Mouse (Mus musculus): ENCODE measurements around the gene Ctnnd2. TPM values are rescaled to one million over a fixed set of nuclear protein-coding genes. Genes with fewer than 3 reads are reported as not detected.

The Ctnnd2 gene
- total and polyA plus RNA-seq, 3 experiments: 0.16 TPM; not detected in 2

DNA sequence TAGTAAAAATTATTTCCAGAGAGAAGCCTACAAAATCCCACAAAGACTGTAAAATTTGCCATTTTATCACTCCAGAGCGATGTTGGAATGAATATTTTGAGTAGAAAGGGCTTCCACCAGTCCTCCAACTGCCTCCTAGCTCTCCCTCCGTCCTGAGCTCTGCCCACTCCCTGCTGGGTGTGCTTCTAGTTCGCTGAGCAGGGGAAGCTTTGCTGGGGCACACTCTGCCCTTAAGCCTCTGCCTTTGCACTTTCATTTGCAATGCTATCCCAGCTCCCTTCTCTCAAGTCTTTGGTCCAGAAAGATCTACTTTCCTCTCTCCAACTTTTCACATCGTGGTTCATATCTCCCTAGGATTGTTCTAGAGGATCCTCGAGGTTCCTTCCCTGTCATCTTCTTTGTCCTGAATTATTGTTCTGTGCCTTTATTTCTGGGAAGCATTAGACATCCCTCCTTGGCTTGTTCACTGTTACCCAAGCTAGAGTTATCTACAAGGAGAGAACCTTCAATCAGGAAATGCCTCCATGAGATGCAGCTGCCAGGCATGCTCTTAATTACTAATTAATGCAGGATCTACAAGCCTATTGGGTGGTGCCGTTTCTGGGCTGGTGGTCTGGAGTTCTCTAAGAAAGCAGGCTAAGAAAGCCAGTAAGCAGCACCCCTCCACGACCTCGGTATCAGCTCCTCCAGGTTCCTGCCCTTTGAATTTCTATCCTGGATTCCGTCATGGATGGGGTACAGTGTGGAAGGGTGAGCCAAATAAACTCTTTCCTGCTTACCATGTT is 288.1 kb downstream of the Ctnnd2 start:
- H3K27me3 ChIP-seq (ENCODE audit: insufficient read depth, low read length): no peaks in the 10 kb centered on the region
- H3K4me1 ChIP-seq (ENCODE audit: insufficient read depth, low read depth, low read length): no peaks in the 10 kb centered on the region
- no peak overlapping the region for H3K4me3 ChIP-seq (ENCODE audit: low read depth, low read length)
- no peaks in the 10 kb centered on the region for H3K9me3 ChIP-seq (replicated peaks)
- no peaks in the 10 kb centered on the region for H3K36me3 ChIP-seq (replicated peaks)
- DNase-seq (ENCODE audit: low spot score) (no peak), ATAC-seq (ENCODE audit: extremely low read depth, insufficient number of reproducible peaks, low FRiP score, poor library complexity, severe bottlenecking) (no peak)
- TF ChIP-seq TAL1 (conservative IDR thresholded peaks at IDR 0.05; ENCODE audit: low read depth, low read length) (no peak), GATA2 (IDR thresholded peaks at IDR 0.05; ENCODE audit: borderline replicate concordance, low read depth, low read length) (no peak), CTCF (IDR thresholded peaks at IDR 0.05; ENCODE audit: low read depth, low read length) (no peak)

DNA sequence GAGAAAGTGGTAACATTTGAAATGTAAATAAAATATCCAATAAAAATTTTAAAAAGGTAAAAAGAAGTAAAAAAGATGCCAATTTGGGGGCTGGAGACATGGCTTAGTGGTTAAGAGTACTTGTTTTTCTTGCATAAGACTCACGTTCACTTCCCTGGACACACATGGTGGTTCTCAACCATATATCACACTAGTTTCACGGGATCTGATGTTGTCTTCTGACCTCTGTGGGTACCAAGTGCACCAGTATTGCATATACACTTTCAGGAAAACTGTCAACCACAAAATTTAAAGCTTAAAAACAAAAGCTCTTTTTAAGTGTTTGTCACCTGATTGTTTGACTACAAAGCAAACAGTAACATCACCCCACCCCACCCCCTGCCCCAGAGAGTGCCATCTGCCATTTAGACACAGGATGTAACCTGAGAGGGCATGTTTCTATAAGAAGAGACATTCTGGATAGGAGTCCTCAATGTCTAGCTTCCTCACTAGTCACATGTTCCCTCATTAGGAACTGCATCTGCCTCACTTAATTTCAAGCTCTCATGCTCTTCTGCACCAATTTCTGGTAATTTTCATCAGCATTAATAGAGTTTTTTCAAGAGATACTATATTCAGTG is 290.5 kb downstream of the Ctnnd2 start:
- Histone ChIP-seq H3K9me3 (replicated peaks) (no peaks in the 10 kb centered on the region; the same call in 1 of the 2 replicates), H3K27me3 (ENCODE audit: insufficient read depth, low read length) (no peaks in the 10 kb centered on the region), H3K36me3 (replicated peaks) (no peaks in the 10 kb centered on the region), H3K4me1 (ENCODE audit: insufficient read depth, low read depth, low read length) (no peaks in the 10 kb centered on the region), H3K4me3 (ENCODE audit: low read depth, low read length) (no peak overlapping the region)
- no peak for DNase-seq (ENCODE audit: low spot score)
- ATAC-seq (ENCODE audit: extremely low read depth, insufficient number of reproducible peaks, low FRiP score, poor library complexity, severe bottlenecking): no peak
- TF ChIP-seq GATA2 (IDR thresholded peaks at IDR 0.05; ENCODE audit: borderline replicate concordance, low read depth, low read length) (no peak), POLR2AphosphoS5 (IDR thresholded peaks at IDR 0.05; ENCODE audit: insufficient replicate concordance, low read depth, low read length) (no peak), GATA1 (IDR thresholded peaks at IDR 0.05; ENCODE audit: borderline replicate concordance, low read length) (no peak), TAL1 (conservative IDR thresholded peaks at IDR 0.05; ENCODE audit: low read depth, low read length) (no peak), CTCF (IDR thresholded peaks at IDR 0.05; ENCODE audit: low read depth, low read length) (no peak)

DNA sequence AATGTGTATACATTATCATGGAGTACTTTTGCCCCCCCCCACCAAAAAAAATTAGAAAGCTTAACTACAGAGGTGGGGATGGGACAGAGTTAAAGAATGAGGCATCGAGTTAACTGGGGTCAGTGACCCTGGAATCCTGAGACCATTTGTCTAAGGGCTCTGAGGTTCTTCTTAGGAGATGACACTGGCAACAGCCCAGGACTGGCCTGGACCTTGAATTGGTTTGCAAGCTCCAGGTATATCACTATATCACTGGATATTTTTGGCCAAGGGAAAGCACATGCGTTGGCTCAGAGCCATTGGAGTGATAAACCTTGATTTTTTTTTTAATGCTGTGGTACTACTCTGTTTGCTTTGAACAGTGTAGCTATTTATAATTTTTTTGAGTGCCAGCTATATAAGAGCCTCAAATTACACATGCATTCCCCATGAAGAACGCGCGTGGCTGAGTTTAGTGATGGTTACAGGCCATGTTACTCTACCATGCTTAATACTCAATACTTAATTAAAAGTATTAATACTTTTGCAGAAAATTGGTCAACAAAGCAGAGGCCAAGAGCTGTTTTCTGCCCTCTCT is 291.2 kb downstream of the Ctnnd2 start:
- H3K4me1 ChIP-seq (ENCODE audit: insufficient read depth, low read depth, low read length): no peaks in the 10 kb centered on the region
- no peak for TF ChIP-seq GATA1 (IDR thresholded peaks at IDR 0.05; ENCODE audit: borderline replicate concordance, low read length)
- no peak for TF ChIP-seq TAL1 (conservative IDR thresholded peaks at IDR 0.05; ENCODE audit: low read depth, low read length)
- TF ChIP-seq CTCF (IDR thresholded peaks at IDR 0.05; ENCODE audit: low read depth, low read length): no peak
- no peak for TF ChIP-seq GATA2 (IDR thresholded peaks at IDR 0.05; ENCODE audit: borderline replicate concordance, low read depth, low read length)
- no peak for TF ChIP-seq POLR2AphosphoS5 (IDR thresholded peaks at IDR 0.05; ENCODE audit: insufficient replicate concordance, low read depth, low read length)

DNA sequence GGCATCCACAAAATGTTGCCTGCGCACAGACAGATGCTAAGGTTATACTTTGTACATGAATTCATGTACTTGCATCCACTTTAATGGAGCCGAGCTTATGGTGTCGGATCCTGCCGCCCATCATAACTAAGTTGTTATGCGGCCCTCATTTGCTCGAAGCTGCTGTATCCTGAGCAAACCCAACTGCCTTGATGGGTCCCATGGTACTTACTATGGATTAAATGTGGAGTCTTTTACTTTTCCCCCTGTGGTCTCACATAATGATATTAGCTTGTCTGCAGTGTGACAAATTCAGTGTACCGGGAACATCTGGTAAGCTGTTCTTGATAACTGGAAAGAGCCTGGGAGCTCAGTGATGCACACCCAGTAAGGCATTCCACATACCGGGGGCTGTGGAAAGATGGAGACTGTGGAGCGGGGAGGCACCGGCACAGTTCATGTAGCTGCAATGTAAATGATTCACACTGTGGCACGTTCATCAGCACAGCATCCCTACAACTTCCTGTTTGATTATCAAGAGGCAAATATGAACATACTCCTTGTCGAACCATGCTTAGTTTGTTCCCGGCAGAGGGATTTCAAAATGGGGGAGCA is 294.7 kb downstream of the Ctnnd2 start:
- Histone ChIP-seq H3K4me1 (ENCODE audit: insufficient read depth, low read depth, low read length) (no peaks in the 10 kb centered on the region), H3K4me3 (ENCODE audit: low read depth, low read length) (no peak overlapping the region), H3K9me3 (replicated peaks) (no peaks in the 10 kb centered on the region; the same call in 1 of the 2 replicates), H3K36me3 (replicated peaks) (no peaks in the 10 kb centered on the region), H3K27me3 (ENCODE audit: insufficient read depth, low read length) (no peaks in the 10 kb centered on the region)
- TF ChIP-seq POLR2AphosphoS5 (IDR thresholded peaks at IDR 0.05; ENCODE audit: insufficient replicate concordance, low read depth, low read length) (no peak), GATA1 (IDR thresholded peaks at IDR 0.05; ENCODE audit: borderline replicate concordance, low read length) (no peak), GATA2 (IDR thresholded peaks at IDR 0.05; ENCODE audit: borderline replicate concordance, low read depth, low read length) (no peak), CTCF (IDR thresholded peaks at IDR 0.05; ENCODE audit: low read depth, low read length) (no peak), TAL1 (conservative IDR thresholded peaks at IDR 0.05; ENCODE audit: low read depth, low read length) (no peak)
- DNase-seq (ENCODE audit: low spot score): no peak
- no peak for ATAC-seq (ENCODE audit: extremely low read depth, insufficient number of reproducible peaks, low FRiP score, poor library complexity, severe bottlenecking)

More for the DNA sequence above, 291.2 kb downstream of the Ctnnd2 start:
- Histone ChIP-seq H3K4me3 (ENCODE audit: low read depth, low read length) (no peak overlapping the region), H3K36me3 (replicated peaks) (no peaks in the 10 kb centered on the region), H3K9me3 (replicated peaks) (no peaks in the 10 kb centered on the region; the same call in 1 of the 2 replicates), H3K27me3 (ENCODE audit: insufficient read depth, low read length) (no peaks in the 10 kb centered on the region)
- ATAC-seq (ENCODE audit: extremely low read depth, insufficient number of reproducible peaks, low FRiP score, poor library complexity, severe bottlenecking) (no peak), DNase-seq (ENCODE audit: low spot score) (no peak)

DNA sequence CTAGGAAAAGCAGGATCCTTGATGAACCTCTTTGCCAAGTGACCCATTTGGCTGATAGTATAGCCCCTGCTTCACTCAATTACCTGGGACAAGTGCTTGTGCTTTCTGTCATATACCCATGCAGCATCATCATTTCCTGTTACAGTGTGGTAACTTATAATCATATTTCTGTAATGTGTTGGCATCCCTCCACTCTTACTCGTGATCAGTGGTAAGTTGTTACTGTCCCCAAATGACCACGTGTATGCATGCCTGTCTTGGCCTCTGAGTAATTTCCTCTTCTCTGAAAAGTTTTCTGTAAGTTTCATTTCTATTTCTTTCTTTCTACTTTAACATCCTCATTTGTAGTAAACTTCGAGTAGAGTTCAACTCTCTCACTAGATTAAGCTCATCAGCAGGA is 296.4 kb downstream of the Ctnnd2 start:
- TF ChIP-seq POLR2AphosphoS5 (IDR thresholded peaks at IDR 0.05; ENCODE audit: insufficient replicate concordance, low read depth, low read length) (no peak), TAL1 (conservative IDR thresholded peaks at IDR 0.05; ENCODE audit: low read depth, low read length) (no peak), GATA2 (IDR thresholded peaks at IDR 0.05; ENCODE audit: borderline replicate concordance, low read depth, low read length) (no peak), GATA1 (IDR thresholded peaks at IDR 0.05; ENCODE audit: borderline replicate concordance, low read length) (no peak), CTCF (IDR thresholded peaks at IDR 0.05; ENCODE audit: low read depth, low read length) (no peak)
- Histone ChIP-seq H3K36me3 (replicated peaks) (no peaks in the 10 kb centered on the region), H3K9me3 (replicated peaks) (no peaks in the 10 kb centered on the region; the same call in 1 of the 2 replicates), H3K27me3 (ENCODE audit: insufficient read depth, low read length) (no peaks in the 10 kb centered on the region), H3K4me3 (ENCODE audit: low read depth, low read length) (no peak overlapping the region), H3K4me1 (ENCODE audit: insufficient read depth, low read depth, low read length) (no peaks in the 10 kb centered on the region)
- ATAC-seq (ENCODE audit: extremely low read depth, insufficient number of reproducible peaks, low FRiP score, poor library complexity, severe bottlenecking): no peak
- no peak for DNase-seq (ENCODE audit: low spot score)
